Mouse (Mus musculus) ovary, postnatal 36 days (tissue): ENCODE results near the gene Tekt1.

Source experiments
- DNase-seq: peaks from one replicate; pipeline ENCODE4 v3.0.0; 2022; ENCODE audit warnings: low spot score, mixed read lengths

The Tekt1 gene

DNA sequence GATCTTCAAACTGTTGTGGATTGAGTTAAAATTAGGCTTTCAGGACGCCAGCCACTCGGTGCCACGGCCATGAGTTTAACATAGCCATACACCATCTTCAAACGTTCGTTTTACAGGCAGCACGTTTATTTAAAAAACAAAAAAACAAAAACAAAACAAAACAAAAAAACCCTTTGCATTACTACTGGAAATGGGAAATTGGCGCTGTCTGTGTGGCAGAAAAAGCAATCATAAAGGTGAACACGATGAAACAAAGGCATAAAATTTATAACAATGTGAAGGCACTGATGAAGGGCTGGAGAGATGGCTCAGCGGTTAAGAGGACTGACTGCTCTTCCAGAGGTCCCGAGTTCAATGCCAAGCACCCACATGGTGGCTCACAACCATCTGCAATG, at the start of gene Tekt1:
Tekt1 (minus strand) TSS at position 96 of the 395 bp plus-strand sequence.
- DNase-seq: no peak

DNA sequence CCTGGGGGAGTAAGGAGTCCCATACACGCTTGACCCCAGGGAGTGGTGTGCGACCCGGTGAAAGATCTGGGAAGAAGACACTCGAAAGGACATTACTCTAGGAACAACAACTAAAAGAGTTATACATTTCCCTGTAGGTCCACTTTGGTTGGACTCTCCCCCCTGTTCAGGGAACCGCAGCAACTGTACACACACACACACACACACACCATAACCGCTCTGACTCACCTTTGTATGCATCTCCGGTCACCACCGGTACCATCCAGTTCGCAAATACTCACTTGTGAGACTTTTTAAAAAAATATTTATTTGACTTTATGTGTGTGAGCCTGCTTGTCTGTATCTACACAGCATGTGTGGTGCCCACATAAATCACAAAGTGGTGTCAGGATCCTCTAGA, 49.7 kb upstream of the Tekt1 start:
- no peak for DNase-seq

DNA sequence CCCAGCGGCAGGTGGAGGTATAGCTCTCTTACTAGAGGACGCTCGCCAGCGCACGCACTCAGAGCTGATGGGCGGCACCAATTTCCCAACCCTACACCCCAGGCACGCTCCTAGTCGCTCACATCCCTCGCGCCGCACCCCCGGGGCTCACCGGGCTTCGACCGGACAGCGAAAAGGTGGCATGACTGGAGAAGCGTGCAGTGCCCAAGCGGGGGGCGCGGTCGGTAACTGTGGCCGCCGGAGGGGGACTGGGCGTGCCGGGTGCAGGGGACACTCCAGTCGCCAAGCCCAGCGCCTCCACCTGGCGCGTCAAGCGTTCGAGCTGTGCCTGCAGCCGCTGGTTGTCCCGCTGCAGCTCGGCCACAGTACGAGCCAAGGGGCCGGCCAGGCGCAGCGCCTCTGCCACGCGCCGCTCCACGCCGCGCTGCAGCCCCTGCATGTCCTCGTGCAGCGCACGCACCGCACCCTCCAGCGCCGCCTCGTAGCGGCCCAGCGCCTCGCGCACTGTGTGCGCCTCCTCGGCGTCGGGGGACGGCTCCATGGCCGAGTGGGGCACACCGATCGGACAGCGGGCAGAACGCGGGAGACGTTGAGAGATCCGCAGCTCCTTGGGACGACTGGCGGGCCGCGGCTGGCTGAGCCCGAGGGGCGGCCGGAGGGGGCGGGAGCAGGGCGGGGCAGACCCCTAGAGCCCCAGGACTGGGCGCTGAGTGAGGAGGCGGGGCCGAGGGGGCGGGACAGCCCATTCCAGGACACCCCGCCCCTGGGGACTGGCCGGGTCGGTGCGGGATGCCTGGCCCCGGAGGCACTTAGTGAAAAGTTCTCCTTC, 49.1 kb upstream of the Tekt1 start, which contains the start of gene Smtnl2:
Smtnl2 (minus strand) TSS at position 621 of the 829 bp plus-strand sequence.
- peak; percentile 92 for DNase-seq

DNA sequence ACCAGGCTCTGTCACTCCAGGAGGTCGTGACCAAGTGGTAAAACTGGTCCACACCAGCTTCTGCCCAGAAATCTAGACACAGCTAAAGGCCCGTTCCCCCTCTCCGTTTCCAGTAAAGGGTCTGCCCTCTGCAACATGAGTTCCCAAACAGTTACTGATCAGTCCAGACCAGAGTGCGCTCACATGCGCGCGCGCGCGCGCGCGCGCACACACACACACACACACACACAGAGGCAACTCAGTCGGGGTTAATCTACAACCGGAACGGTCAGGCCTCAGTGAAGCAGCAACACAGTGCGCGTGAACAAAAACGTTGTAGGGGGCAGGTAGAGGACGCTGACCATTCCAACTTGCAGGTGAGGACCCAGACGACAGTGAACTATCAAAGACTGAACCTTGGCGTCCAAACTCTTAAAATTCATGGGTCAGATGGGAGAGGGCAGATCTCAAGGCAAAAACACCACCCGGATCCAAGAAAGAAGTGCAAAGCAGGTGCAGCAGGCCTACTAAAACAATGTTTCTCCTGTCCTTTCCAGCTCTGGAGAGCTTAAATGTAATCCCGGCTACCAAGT, 48.4 kb upstream of the Tekt1 start:
- DNase-seq: no peak

DNA sequence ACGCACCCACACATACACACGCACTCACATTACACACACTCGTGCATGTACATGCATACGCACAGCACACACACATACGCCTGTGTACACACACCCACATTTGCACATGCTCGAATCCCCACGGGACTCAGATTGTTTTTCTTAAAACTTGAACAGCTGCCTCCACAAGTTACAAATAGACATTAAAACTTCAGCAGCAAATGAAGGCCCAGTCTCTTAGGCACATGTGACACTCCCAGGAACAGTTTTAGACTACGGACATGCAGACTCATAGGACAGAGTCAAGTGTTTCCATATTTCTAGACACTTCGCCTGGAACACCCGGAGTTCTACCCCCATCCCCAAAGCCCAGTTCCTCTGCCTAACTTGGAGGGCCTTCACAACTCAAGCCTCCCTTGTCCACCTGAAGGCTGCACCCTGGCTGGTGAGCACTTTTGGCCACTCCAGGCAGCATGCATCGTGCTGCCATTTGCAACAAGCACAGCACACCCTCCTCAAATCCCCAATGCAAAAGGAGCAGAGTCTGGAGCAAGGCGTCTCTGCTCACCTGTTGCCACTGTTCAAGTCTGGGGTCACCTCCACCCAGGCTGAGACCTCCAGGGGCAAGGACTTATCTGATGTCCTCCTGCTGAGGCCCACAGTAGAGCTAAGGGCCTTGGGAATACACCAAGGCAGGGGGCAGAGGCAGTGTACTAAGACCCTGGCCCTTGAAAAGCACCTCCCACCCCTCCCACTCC, 47.6 kb upstream of the Tekt1 start:
- DNase-seq: no peak

DNA sequence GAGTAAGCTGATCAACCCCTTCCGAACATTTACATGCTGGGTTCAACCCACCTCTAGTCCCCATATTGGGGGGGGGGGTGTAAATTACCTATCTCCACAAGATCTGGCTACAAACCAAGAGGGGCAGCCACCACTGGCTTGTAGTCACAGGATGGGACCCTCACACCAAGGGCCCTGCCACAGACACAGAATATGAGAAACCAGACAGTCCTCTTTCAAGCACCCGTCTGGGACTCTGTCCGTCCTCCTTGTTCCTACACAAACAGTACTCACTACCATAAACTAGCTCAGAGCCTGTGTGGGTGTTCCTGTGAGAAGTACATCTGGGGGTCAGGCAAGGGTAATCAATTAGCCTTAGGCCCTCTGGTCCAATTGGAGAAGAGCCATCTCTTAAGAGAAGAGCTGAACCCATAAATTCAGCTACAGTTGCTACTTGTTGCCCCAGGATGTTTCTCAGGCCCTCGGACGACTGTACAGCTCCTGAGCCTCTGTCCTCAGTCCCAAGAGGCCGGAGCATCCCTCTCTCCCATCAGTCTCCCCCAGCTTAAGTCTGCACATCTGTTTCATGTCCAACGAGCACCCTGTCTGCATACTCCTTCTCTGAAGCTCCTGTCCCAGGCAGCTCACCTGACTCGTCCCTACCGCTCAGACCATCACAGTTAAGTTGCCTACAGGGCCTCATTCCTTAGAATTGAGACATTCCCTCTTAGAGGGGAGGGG, 46.4 kb upstream of the Tekt1 start:
- no peak for DNase-seq

DNA sequence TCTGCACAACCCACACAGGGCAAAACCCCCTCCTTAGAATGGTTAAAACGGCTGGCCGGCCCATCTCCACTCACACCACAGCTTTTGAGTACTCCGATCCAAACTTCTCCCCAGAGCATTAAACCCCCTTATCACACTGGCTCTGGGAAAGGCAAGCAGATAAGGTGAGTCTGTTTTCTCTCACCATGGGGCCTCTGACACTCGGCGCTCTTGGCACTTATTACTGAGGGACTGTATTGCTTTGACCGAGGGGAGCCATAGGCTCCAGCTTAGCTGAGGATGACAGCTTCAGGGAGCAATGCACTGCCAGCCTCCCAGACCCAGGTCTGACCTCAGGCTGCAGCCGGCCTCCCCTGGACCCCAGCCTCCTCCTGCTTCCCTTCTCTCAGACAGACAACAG, 45.3 kb upstream of the Tekt1 start:
- no peak for DNase-seq

DNA sequence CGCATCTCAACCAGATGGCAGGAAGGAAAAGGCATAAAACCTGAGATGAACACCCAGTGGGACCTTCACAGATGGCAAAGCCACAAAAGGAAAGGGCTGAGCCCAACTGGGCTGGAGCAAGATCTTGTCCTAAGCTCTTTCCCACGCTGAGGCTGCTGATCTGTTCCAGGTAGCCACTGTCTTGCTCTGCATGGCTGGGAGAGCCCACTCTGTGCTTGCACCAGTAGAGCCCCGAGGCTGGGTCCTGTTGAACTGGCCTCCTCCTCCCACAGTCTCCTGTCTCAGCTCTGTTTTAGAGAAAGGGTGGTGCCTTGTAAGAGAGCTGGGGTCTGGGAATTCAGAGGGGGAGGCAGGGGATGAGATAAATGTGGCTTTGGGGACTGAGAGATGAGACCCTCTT, 44.8 kb upstream of the Tekt1 start:
- DNase-seq: no peak

DNA sequence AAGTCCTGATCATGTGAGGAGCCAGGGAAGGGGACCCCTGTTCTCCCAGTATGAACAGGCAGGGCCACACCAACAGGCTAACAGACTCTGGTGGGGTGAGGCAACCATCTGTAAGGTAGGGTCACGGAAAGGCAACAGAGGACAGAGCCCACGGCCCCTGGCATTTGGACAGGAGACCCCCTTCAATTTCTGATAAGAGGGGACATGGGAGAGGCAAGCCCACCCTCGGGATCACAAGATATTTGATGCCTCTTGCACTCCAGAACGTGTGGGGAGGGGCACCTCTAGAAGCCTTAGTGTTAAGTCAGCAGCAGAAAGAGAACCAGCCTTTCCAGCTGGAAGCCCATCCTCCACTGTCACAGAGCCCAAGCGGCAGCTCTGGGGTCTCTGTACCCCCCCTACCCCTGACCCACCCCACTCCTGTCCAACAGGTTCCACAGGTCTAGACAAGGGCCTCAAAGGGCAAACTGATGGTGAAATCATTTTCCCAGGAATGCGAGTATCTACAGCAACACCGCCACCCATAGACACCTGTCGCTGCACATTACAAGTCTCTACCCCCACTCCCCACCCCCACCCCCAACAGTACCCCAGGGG, 43.9 kb upstream of the Tekt1 start:
- no peak for DNase-seq

DNA sequence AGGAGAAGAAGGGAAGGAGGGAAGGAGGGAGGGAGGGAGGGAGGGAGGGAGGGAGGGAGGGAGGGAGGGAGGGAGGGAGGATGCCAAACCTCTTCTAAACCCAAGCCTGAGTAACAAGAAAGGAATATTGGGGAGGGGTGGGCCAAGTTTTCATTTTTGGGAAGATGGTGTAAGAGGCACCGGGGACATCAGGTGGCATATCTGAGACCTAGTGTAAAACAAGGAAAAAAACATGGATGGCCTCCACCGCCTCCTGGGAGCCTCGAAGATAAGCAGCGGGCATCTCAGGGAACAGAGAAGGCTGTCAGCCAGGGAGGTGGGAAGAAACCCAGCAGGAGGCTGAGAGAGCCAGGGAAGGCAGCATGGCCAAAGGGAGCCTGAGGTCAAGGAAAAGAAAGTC, 43.3 kb upstream of the Tekt1 start:
- no peak for DNase-seq

DNA sequence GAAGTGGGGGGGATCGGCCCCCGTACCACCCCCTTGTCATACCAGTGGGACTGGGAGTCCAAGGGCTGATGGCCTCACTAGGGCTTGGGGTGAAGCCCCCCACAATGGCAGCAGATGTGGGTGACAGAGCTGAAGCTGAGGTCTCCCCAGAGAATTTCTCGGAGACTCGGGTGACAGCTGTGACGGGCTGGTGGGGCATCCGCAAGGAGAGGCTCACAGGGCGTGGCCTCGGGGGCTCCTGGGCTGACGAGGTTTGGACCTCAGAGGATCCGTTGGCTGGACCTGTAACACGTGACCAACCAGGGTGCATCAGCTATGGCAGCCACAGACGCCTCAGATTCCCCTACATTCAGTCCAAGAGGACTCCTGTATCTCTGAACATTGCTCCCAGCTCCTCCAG, 40.7 kb upstream of the Tekt1 start:
- no peak for DNase-seq

DNA sequence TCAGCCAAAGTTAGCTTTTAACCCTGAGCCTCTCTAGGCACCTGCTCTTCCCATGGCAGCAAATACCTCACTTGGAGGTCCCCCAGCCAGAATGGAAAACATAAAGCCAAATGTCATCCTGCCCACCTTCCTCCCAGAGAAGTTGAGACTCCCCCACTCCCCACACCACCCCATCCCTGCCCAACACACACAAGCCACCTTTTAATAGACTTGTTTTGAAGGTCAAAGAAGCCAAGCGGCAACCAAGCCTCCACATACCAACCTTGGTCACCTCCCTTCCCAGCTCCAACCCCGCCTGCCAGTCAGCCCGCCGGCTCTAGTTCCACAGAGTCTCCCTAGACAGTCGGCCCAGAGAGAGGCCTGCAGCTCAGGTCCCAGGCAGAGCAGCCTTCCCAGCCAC, 39.8 kb upstream of the Tekt1 start:
- no peak for DNase-seq

DNA sequence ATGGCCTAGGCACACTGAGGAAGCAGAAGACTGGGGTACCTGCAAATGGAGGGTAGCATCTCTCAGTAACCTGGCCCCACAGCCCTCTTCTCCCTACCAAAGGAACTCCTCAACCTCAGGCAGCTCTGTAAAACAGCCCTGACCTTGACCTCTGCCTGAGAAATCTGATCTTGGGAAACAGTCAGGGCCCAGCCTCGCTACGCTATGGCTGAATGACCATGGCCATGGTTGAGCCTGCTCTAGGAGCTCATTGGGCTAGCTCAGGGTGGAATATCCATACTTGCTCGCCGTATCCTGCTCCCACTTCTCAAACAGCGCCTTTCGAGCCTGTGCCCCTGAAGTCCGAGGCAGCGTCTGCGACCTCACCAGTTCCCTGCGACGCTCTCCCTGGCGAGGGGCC, 38.8 kb upstream of the Tekt1 start:
- DNase-seq: no peak

DNA sequence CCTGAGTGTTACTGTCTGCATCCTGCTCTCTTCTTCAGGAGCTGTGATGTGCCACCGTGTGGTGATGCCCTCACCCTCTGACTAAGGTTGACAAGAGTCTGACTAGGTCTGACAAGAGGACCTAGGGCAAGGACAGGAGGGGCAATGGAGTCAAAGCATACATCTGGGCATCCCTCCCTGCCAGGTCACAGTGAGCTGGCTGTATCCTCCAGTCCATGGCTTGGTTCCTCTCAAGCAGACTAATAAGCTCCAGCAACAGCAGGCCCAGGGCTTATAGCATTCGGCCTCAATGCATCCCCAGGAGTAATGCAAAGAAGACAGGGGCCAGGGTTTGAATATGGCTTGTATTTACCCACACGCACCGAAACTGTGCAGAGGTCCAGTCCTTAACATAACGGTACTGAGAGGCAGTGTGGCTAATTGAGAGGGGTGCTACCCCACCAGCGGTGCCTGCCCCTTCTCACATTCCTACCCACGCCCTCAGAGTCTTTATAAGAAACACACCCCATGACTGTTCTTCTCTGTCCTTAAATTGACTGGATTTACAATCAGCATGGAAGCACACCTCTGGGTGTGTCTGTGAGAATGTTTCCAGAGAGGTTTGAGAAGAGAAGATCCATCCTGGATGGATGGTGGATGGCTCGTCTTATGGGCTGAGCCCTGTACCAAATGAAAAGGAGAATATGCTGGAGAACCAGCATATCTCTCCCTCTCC, 35.7 kb upstream of the Tekt1 start:
- no peak for DNase-seq

DNA sequence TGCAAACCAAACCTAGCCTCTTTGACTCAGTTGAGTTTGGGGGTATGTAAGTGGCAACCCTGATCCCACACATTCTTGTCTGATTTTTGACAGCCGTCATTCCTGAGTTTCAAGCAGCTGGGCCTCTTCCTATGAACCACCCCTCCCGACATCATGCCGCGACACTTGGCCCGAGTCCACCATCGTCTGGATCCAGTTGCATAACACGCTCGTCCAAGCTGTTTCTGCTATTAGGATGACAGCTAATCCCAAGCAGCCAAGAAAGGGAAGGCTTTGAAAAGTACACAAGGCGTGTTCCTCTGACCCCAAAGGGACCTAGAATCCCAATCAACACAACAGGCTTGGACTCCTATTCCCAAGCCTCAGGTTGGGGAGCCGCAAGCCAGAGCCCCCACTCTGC, 34.8 kb upstream of the Tekt1 start:
- peak; percentile 51 for DNase-seq

DNA sequence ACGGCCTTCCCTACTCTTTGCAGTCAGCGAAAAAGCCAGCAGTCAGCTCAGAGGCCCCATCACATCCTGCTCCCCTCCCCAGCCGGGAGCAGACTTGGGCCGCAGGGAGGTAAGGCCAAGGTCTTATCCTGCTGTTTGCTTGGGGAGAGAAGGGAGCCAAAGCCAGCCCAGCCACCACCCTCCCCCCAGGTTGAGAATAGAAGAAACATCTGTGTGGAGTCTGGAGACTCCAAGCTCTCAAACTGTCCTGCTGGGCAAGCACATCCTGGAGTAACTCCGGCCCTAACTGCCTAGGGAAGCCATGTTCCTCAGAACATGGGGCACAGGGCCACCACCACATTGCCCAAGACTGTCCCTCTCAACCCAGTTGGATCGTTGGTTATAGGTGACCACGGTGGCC, 34.4 kb upstream of the Tekt1 start:
- peak; percentile 45 for DNase-seq

DNA sequence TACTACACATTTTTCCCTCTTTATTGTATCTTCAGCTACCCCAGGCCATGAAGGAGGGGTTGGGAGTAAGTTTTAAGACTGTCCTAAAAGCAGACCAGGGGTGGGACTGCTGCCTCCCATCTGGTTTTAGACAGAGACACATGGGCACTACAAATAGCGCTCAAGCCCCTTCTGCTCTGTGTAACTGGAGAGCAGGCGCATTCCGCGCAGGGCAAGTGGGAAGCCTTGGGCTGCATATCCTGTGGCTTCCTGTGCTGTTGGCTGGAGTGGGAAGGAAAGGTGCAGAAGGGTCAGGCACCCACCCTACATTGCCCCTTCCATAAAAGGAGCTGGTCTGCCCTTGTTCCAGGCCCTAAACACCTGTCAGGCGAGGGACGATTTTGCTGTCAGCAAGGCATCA, 33.4 kb upstream of the Tekt1 start:
- no peak for DNase-seq

DNA sequence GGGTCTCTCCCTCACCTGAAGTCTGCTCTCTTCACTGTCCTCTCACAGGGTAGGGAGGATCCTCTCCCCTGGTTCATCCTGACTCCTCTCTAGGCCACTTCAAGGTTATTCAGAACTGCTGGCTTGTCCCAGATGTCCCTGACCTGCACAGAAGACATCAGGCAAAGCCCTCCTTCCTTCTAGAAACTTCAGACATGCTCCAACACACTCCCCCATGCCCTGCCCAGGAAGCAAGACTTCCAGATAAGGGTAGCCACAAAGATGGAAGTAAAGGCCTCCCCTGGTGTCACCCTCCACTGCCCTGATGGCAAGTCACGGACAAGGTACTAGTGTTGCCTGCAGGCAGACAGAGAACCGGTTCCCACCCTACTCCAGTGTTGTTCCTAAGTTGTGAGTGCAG, 32.5 kb upstream of the Tekt1 start:
- no peak for DNase-seq

DNA sequence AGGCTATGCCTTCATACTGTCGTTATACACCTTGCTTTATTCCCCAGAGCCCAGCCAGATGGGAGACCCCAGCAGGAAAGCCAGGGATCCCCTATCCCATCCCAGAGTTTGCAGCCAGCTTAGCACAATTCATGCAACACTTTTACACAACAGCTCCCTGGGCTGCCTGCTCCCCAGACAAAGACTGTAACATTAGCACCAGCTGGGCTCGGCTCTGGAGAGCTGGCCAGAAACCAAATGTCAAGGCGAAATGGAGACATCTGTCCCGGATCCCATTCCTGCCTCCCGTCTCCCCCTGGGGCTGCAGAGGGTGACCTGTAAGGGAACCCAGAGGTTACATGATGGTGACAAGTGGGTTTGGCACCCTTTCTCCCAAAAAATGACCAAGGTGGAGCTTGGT, 31.4 kb upstream of the Tekt1 start:
- no peak for DNase-seq

DNA sequence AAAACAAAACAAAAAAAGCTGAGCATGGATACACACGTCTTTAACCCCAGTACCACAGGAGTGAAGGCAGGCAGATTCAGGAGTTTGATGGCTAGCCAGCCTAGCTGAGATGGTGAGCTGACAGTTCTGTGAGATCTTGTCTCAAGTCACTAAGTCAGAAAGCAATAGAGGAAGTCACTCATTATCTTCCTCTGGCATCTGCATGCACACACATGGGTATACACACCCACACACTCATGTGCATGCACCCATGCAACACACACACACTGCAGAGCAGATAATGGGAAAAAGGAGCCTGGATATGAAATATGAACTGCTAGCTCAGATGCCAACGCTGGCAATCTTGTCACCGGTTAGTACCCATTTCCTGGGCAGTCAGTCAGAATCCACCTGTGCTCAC, 31.0 kb upstream of the Tekt1 start:
- no peak for DNase-seq

DNA sequence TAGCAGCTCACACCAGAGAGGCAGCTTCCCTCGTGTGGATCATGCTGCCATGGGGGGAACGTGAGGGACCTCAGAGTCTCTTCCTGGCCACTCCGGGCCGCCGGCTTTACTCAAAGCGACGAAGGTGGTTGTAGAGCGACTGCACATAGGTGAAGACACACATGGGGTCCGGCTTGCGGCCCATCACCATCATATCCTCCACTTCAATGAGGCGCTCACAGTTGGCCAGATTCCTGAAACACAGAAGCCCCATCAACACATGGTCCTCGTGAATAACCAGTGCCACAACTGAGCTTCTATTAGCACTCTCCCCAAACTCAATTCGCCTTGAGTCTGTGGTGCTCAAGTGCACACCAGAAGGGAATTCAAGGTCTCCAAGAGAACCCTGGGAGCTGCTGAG, 28.9 kb upstream of the Tekt1 start:
- no peak for DNase-seq
